12 mouse cellular contexts compared by ENCODE assay signal in genomic region chr8:108711490-108711793, GRCm38 (mm10).
DNase-seq lines count a peak whose midpoint lies in the region; ATAC-seq and TF ChIP-seq lines count a peak whose summit lies in the region.
"Had no signal": no experiment of that assay in that cellular context is flagged by ENCODE, and none has a peak within 500 bp of the region (broad histone marks: within the 10 kb centered on the region; RNA-seq: fewer than 3 reads in every experiment).

No protein-coding gene starts in this region.

- H3K36me3 ChIP-seq in heart, postnatal 0 days (replicated peaks; ENCODE audit: control insufficient read depth, insufficient read depth, low read length), result no peaks in the 10 kb centered on the region
- H3K36me3 ChIP-seq in hindbrain, postnatal 0 days (ENCODE audit: insufficient read depth, low read length), result no peaks in the 10 kb centered on the region
- no peaks in the 10 kb centered on the region for H3K36me3 ChIP-seq in neural tube, embryonic 12.5 days

- H3K9me3 ChIP-seq in heart, postnatal 0 days (replicated peaks; ENCODE audit: control insufficient read depth, low read length), result no peaks in the 10 kb centered on the region
- no peaks in the 10 kb centered on the region for H3K9me3 ChIP-seq in hindbrain, postnatal 0 days (ENCODE audit: low read length)
- no peaks in the 10 kb centered on the region for H3K9me3 ChIP-seq in neural tube, embryonic 12.5 days
- H3K9me3 ChIP-seq: megakaryocyte, embryonic 14.5 days had no signal

- TF ChIP-seq CTCF in heart, postnatal 0 days (IDR thresholded peaks at IDR 0.05; ENCODE audit: low read depth), result no peak
- no peak for TF ChIP-seq CTCF in embryonic fibroblast, embryonic 13.5 days (IDR thresholded peaks at IDR 0.05; ENCODE audit: borderline replicate concordance, insufficient read depth, low read length)
- no peak for TF ChIP-seq CTCF in hindbrain, postnatal 0 days (IDR thresholded peaks at IDR 0.05; ENCODE audit: low read depth)

- H3K9ac ChIP-seq in heart, postnatal 0 days (replicated peaks; ENCODE audit: low read depth, low read length), result 0 out of 2 replicates have a peak overlapping the region, but pooled peaks have one; percentile 57
- H3K9ac ChIP-seq in hindbrain, postnatal 0 days (replicated peaks; ENCODE audit: low read length), result 0 out of 2 replicates have a peak overlapping the region, but pooled peaks have one; percentile 28
- peak overlapping the region; percentile 93 for H3K9ac ChIP-seq in neural tube, embryonic 12.5 days

- TF ChIP-seq POLR2A in embryonic fibroblast, embryonic 13.5 days (IDR thresholded peaks at IDR 0.05; ENCODE audit: low read depth, low read length), result no peak

- intact Hi-C loops in heart, postnatal 10 days (cut with DNase I), result loop anchor here (5.0 kb wide), 3 partner anchors 99 to 201 kb away; no protein-coding TSS in a partner anchor
- intact Hi-C loops in gastrocnemius, postnatal 14 days (cut with DNase I; ENCODE audit: low total_unique reads), result no loop called here

- no peak for DNase-seq in heart, postnatal 0 days (ENCODE audit: low spot score)
- no peak for DNase-seq in heart, postnatal 10 days
- no peak for DNase-seq in hindbrain, postnatal 0 days (ENCODE audit: low spot score)
- DNase-seq in kidney, postnatal 36 days, result no peak
- no peak for DNase-seq in right cerebral cortex, adult 18-20 months
- DNase-seq in gastrocnemius, postnatal 14 days, result no peak
- DNase-seq: adrenal gland, adult 8-10 months; cerebellum, postnatal 36 days; thymus, postnatal 25 days had no signal

- no peak overlapping the region for H3K4me3 ChIP-seq in heart, postnatal 0 days (ENCODE audit: low read depth, low read length)
- no peak overlapping the region for H3K4me3 ChIP-seq in embryonic fibroblast, embryonic 13.5 days (ENCODE audit: insufficient read depth, low read length)
- H3K4me3 ChIP-seq in hindbrain, postnatal 0 days (ENCODE audit: low read length), result no peak overlapping the region
- H3K4me3 ChIP-seq in neural tube, embryonic 12.5 days, result no peak overlapping the region
- H3K4me3 ChIP-seq: megakaryocyte, embryonic 14.5 days had no signal

- H3K4me2 ChIP-seq in heart, postnatal 0 days (ENCODE audit: low read depth, low read length), result peak overlapping the region; percentile 38; the same call in 1 of the 2 replicates
- H3K4me2 ChIP-seq in hindbrain, postnatal 0 days (ENCODE audit: low read depth, low read length), result no peak overlapping the region
- H3K4me2 ChIP-seq in neural tube, embryonic 12.5 days (replicated peaks), result peak overlapping the region; percentile 98

- peak overlapping the region; percentile 72 for H3K27ac ChIP-seq in heart, postnatal 0 days (ENCODE audit: low read depth)
- H3K27ac ChIP-seq in embryonic fibroblast, embryonic 13.5 days (ENCODE audit: insufficient read depth, low read length), result peak overlapping the region; percentile 94
- peak overlapping the region; percentile 56; the same call in 1 of the 2 replicates for H3K27ac ChIP-seq in hindbrain, postnatal 0 days
- peak overlapping the region; percentile 54; the same call in 1 of the 2 replicates for H3K27ac ChIP-seq in neural tube, embryonic 12.5 days

- no peak for ATAC-seq in heart, postnatal 0 days (ENCODE audit: insufficient read depth, low read depth)
- ATAC-seq in hindbrain, postnatal 0 days, result no peak
- ATAC-seq in neural tube, embryonic 12.5 days (ENCODE audit: low FRiP score, low read depth), result no peak

- no peaks in the 10 kb centered on the region for H3K27me3 ChIP-seq in heart, postnatal 0 days (ENCODE audit: control insufficient read depth, insufficient read depth, low read length)
- peaks cover 20% of the 10 kb centered on the region for H3K27me3 ChIP-seq in hindbrain, postnatal 0 days (ENCODE audit: insufficient read depth, low read length)
- peaks cover 3% of the 10 kb centered on the region; the same call in 1 of the 2 replicates for H3K27me3 ChIP-seq in neural tube, embryonic 12.5 days (replicated peaks)

- WGBS in heart, postnatal 0 days, result 54% methylated on average over 5 of the region's 5 CpGs
- 50% methylated on average over 5 of the region's 5 CpGs for whole genome bisulfite sequencing in hindbrain, postnatal 0 days
- WGBS in neural tube, embryonic 12.5 days, result 27% methylated on average over 5 of the region's 5 CpGs

- H3K4me1 ChIP-seq in heart, postnatal 0 days (ENCODE audit: control insufficient read depth, insufficient read depth), result peaks cover 42% of the 10 kb centered on the region
- H3K4me1 ChIP-seq in embryonic fibroblast, embryonic 13.5 days (ENCODE audit: control insufficient read depth, insufficient read depth, low read length), result peaks cover 18% of the 10 kb centered on the region
- no peaks in the 10 kb centered on the region for H3K4me1 ChIP-seq in hindbrain, postnatal 0 days (ENCODE audit: insufficient read depth, low read length)
- peaks cover 94% of the 10 kb centered on the region for H3K4me1 ChIP-seq in neural tube, embryonic 12.5 days

- no peak for TF ChIP-seq EP300 in heart, postnatal 0 days (IDR thresholded peaks at IDR 0.05; ENCODE audit: low read depth)

Comparison
In these comparisons a context has a peak if more than half of its experiments do, and no peak if none do; other contexts are left out.
1. H3K9ac ChIP-seq: peak in every context shown above with its lines; median percentile 93 in neural tube, embryonic 12.5 days; 57 in heart, postnatal 0 days; 28 in hindbrain, postnatal 0 days.